Mouse (Mus musculus) erythroid progenitor cell, adult 5-6 weeks (primary cell): ENCODE data around the gene Tnc. TPM values are rescaled to one million over a fixed set of nuclear protein-coding genes. Genes with fewer than 3 reads are reported as not detected.

Experiments
- ATAC-seq: replicated peaks from 2 replicates; pipeline ENCODE4 v1.8.0; 2016; ENCODE audit warnings: moderate number of reproducible peaks, mild to moderate bottlenecking, moderate TSS enrichment, inconsistent platforms; ENCODE audit not compliant: poor library complexity, low FRiP score, severe bottlenecking
- total RNA-seq, 2 experiments: library from RNA; stranded (forward) in 1 of 2; stranded (reverse) in 1 of 2; fragments of 150-400 nt in 1 of 2; fragments of 186-747, 209-891 nt in 1 of 2; gene quantifications; 2 replicates each; pipeline versions ENCODE4 v1.2.3 to v1.2.4; 2015 to 2017; ENCODE audit warnings: low replicate concordance in 2 of 2

Tnc gene
- total RNA-seq (2015; ENCODE audit: low replicate concordance) (1.7 and 2.9 TPM in 2 replicates), total RNA-seq (2017; ENCODE audit: low replicate concordance) (2.1 and 3.0 TPM in 2 replicates)

DNA sequence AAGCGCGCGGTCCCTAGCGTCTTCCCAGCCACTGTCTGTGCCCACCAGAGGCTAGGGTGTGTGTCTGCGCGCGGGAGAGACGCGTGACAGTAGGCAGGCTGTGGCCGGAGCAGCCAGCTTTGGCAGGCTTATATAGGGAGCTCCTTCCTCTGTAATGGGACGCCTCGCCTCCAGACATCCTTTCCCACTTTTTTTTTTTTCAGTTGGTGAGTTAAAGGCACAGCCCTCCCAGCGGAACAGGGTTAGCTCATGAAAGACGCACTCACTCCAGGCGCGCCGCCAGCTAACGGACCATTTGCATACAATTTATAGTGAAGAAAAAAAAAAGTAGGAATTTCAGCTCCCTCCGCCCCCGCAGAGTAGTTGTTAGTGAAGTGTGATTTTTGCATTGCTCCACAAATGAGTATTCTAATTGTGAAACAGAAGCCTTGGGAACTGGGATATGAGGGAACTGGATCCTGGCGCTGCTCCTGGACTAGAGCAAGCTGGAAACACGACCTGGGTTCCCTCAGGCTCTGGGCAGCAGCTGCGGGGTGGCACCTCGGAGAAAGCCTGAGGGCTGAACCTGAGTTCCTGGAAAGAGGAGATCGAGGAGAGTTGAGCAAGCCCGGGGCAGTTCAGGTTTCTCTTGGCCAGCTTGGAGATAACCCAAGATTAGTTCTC, at the start of gene Tnc:
Gene Tnc, minus strand, starts transcription at position 185 of the 663 bp plus-strand sequence.
- ATAC-seq: no peak

GRCm38 (mm10) chr4:64094221-64094620, 47.4 kb upstream of the Tnc start:
- no peak for ATAC-seq

GRCm38 (mm10) chr4:64092857-64093256, 46.0 kb upstream of the Tnc start:
- no peak for ATAC-seq

- ATAC-seq: no peak
These were observed 42.6 kb upstream of the Tnc start for GRCm38 (mm10) chr4:64089378-64089777.

GRCm38 (mm10) chr4:64087675-64088074, 40.9 kb upstream of the Tnc start:
- no peak for ATAC-seq

- ATAC-seq: no peak
These were observed 39.3 kb upstream of the Tnc start for GRCm38 (mm10) chr4:64085993-64086567.

GRCm38 (mm10) chr4:64083858-64084257, 37.0 kb upstream of the Tnc start:
- ATAC-seq: no peak

DNA sequence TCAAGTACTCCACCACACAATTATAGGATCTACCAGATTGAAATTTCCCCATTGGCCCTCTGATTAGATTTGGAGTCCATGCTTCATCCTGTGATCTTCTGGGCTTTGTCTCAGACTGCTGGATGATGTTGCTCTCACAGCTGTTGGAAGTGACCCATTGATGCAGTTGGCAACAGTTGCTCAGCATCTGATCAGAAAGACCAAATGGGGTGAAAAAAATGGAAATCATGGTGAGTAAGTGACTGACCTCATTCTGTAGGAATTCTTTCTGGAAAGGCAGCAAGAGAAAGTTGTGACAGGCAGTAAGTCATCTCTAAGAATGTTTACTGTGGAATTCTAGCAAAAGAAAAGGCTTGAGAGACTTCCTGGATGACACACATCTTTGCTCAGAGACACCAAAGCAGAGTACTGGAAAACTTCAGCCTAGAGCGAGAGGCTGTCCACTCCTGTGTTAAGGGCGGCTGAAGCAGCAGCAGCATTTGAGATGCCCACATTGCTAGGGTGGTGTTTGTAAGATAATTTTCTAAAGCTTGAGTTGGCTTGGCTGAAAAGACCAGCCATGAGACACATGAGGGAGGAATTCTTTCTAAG, 31.3 kb upstream of the Tnc start:
- ATAC-seq: no peak

DNA sequence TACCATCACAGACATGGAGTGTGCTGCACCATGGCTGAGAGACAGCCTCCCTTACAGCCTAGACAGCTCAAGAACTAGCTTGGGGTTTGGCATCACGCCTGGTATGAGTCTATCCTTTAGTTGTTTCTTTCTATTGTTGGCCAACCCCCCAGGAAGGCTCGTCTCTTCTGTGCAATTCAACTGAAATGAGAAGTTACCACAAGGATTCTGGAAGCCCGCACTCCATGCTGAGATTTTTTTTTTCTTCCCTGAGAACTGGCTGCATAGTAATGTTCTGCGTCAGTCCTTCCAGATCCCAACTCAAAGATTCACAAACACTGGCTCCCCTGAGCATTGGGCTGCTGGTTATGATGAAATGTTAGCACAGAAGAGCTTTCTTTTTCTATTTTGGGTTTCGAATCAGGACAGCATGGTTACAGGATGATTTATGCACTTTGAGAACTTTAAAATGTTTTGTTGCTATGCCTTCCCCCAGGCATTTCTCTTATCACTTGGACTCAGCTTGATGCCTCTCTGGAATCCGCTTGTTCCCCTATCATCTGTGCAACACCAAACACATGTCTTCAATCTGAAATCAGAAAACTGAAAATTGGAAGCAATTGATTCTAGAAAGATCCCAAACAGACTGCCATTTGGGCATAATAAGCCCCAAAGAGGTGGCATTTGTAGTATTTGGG, 29.7 kb upstream of the Tnc start:
- ATAC-seq: no peak

DNA sequence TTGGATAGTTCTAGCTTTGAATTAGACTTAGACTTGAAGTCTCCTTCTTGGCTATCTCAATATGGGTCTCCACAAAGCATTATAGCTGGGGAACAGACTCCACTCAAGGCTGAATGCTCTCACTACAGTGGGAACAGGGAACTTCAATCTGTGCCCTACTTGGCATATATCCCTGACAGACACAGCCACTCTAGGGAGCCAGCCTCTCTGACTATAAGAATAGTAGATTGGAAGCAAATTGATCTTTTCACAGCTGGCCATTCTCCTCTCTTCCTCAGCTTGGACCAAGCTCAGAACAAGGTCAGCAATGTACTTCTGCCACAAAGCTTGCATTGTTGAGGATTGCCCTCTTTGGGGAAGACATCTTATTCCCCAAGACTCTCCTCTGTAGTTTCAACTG, 27.9 kb upstream of the Tnc start:
- no peak for ATAC-seq

- no peak for ATAC-seq
These were observed 20.6 kb upstream of the Tnc start for GRCm38 (mm10) chr4:64067394-64067793.

- ATAC-seq: no peak
These were observed 18.5 kb upstream of the Tnc start for GRCm38 (mm10) chr4:64065266-64065665.

DNA sequence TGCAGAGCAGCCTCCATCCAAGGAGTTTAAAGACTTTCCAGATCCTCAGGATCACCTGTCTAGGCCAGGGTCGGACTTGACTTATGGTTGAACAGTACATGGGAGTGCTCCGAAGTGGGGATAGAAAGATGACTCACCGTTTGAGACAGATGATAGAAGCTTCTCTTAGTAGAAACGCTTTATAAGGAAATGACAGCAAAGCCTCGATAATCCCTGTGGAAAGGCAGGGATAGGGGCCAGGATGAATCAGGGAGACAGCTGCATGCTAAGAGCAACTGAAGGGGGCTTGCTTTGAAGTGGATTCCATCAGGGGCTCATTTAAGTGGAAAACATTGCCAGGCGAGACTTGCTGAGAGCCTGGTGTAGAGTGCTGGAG, 12.0 kb upstream of the Tnc start:
- no peak for ATAC-seq

DNA sequence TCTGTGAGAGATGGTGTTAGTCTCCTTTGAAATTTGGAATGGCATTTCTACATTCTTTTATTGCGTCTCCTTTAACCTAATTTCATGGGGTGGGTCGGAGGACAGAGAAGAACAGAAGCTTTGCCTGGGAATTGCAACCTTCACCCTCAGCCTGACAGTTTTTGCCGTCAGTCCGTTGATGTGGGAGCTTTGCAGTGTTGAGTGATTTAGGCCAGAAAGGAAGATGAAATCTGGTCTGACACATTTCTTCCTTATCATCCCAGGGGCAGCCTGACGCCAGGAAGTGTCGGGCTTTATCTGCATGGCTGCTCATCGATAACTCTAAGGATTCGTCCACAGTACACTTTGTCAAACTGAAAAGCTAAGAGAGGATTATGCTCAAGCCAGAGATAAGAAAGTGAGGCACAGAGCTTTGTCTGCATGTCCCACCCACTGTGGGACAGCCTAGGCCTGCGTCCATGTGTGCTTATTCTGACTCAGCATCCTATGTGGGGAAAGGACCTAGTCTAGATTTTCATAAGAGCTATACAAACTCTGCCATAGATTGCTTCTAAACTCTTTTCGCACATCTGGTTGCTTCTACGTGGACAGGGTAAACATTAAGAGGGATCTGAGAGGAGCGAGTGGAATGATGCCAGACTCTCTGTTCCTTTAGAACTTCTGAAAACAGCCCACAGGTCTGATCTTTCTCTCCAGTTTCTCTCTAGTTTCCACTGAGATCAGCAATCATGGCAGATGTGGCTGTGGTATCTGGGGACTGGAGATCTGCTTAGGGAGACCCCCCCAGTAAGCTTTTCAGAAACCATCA, 11.4 kb upstream of the Tnc start:
- no peak for ATAC-seq

DNA sequence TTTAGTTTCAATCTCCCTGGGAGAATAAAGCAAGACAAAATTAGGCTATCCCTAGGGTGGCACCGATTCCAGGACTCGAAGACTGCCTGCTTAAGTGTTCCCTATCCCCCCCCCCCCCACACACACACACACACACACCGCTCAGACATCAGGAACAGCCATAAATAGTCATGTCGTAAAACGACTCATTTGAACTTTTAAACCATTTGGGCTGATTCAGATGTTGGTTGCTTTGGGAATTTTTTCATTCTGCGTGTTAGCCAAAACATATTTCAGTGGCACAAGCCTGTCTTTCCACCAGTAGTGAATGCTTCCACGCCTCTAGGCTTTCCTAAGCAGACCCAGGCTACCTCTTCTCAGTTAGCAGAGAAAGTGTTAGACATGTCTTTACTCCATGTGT, 1.4 kb upstream of the Tnc start:
- no peak for ATAC-seq

DNA sequence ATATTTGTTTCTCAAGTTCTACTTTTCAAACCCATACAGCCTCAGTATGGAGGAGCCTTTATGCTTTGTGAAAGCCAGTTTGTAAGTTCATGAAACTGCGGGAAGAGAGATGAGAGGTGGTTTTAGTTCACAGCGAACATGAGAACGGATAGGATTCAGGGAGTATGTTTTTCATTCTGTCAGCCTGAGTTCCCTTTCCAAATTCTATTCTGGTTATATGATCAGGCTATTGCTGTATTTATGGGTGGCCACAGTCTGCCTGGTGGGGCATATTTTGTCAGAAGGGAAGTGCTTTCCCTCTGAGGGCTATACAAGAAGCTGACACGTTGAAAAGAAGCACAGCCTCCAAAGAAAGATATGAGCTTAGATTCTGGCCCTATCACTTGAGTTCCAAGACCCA, 2.9 kb downstream of the Tnc start:
- no peak for ATAC-seq

DNA sequence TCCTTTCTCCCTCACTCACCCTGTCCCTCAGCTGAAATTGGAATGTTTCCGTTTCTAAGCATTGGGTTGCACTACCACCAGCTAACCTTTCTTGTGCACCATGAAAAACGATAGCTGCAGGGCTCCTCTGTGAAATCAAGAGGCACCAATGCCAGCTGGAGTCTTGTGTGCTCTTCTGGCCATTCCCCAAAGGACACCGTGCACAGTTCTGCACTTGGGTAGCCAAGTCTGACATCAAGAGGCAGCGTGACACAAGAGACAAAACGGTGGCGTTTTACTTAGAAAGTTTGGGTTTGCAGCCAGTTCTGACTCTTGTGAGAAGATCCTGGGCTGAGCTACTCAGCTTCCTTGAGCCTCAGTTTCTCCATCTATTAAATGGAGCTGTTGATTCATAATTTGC, 3.4 kb downstream of the Tnc start:
- ATAC-seq: no peak

DNA sequence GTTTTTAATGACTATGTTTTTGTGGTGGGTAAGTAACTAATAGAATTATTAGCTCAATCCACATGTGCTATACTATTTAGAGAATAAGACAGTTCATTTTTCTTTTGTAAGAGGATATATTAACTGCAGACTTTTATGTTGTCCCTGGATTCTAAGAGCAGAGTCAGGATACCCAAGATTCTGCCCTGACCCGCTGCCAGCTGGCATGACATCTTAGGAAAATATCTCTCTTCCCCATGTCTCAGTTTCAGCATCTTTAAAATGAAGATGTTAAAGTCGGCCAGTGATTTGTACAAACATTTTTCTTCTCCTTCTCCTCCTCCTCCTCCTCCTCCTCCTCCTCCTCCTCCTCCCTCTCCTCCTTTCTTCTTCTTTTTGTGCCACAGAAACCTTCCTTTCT, 7.7 kb downstream of the Tnc start:
- ATAC-seq: no peak

- no peak for ATAC-seq
These were observed 9.3 kb downstream of the Tnc start for GRCm38 (mm10) chr4:64037513-64037912.

- ATAC-seq: no peak
These were observed 12.1 kb downstream of the Tnc start for GRCm38 (mm10) chr4:64034724-64035123.
